Mouse (Mus musculus): ENCODE measurements at regions not wholly inside any gene's neighbourhood (a gene's known extent, or its start where the extent isn't known, plus 50 kb on each side); places are given as distances from the start of the nearest gene placed in this dataset.

DNA sequence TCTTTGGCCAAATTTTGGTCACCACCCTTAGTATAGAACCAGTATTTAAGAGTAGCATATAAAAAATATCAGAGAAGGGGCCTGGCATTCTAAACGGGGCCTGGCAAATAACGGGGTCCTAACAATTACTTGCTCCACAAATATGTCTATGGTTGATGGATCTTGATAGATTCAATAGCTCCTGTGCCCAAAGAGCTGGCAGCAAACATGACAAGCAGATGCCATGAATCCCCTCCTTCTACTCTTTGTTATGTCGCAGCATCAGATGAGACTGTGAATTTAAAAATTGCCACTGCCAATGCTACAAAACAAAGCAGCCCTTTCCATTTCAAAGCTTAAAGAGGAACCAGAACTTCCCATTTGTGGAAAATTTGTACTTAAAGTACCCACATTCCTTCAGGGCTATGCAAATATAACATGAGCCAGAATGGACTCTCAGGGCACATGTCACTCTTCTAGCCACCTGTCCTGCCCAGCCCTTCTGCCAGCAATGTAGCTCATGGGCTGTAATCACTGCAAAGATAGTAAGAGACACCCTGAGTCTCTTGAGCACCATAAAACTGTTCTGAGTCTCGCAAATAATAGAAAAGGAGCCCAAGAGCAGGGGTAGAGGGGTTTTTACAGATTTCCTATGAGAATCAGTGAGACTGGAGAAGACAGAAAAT, 342.4 kb upstream of the Kirrel3 start:
- DNase-seq (ENCODE audit: low spot score), result no peak

- DNase-seq (ENCODE audit: low spot score), result no peak
Measured at GRCm38 (mm10) chr9:34155240-34156019, 330.3 kb upstream of the Kirrel3 start.

- no peak for DNase-seq (ENCODE audit: low spot score)
Measured at GRCm38 (mm10) chr9:34156581-34156980, 329.1 kb upstream of the Kirrel3 start.

DNA sequence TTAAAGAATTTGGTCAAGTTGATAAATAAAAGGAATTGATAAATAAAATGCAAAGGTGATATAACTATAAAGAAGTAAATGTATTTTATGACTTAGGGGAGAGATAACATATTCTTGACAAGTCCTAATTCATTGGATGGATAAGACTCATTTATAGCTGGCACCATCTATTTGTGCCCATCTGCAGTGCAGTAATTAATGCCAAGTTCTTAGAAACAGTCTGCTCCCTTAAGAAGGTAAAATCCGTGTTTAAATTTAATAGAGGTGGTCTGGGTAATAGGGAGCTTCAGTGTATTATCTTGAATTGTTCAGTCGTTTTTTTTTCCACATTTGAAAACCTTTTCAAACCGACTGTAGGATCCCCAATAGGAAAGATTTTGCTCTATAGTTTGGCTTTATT, 324.6 kb upstream of the Kirrel3 start:
- no peak for DNase-seq (ENCODE audit: low spot score)

DNA sequence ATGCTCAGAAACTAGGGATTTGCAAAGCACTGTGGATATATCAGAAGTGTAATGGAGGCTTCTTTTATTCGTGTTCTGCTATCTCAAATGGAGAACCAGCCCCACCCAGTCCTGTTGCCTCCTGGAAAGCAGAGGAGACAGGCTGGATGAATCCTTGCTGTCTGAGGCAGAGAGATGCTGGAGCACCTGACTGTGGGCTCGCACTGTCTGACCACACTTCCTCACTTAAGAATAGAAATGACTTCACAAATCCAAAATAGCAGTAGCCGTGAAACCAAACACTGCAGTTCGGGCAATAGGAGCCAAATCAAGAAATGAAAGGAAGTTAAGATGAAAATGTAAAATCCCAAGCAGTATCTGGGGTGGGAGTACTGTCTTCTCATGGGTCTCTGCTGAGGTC, 299.4 kb upstream of the Kirrel3 start:
- DNase-seq (ENCODE audit: low spot score), result no peak

GRCm38 (mm10) chr9:34192542-34192941, 293.2 kb upstream of the Kirrel3 start:
- DNase-seq (ENCODE audit: low spot score), result no peak

DNA sequence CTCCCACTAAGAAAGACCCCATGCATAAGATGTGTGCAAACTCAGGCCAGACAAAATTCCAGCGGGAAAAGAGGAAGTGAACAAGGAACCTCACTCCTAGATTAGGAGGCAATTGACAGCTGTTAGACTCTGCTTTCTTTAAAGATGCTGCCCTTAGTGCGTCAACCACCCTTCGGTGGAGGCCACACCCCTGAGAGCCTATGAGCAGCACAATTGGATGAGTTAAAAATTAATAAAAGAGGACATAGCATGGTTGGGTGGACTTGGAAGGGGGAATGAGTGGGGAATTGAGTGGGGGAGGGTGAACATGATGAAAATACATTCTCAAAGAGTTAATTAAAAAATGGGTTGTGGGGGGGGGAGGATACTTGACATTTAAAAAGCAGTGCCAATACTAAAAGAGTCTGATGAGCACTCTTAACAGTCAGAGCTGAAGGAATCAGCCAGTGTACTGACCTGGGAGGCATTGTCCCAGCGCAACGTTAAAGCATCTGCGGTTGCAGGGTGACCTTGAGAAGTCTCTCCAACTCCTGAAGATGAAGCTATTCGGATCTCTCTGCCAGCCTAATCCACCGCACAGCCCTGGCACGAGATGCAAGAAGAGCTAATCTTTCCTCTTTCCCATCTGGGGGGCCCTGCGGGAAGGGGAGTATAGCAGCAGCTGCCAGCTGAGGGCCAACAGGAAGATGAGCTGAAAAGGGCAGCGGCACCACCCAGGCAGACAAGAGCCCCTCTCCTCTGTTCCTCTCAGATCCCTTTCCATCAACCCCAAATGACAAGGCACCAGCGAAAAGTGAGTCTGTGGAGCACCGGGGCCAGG, 283.4 kb upstream of the Kirrel3 start:
- peak; percentile 4 for DNase-seq (ENCODE audit: low spot score)

GRCm38 (mm10) chr9:34202942-34203551, 282.6 kb upstream of the Kirrel3 start:
- no peak for DNase-seq (ENCODE audit: low spot score)

DNA sequence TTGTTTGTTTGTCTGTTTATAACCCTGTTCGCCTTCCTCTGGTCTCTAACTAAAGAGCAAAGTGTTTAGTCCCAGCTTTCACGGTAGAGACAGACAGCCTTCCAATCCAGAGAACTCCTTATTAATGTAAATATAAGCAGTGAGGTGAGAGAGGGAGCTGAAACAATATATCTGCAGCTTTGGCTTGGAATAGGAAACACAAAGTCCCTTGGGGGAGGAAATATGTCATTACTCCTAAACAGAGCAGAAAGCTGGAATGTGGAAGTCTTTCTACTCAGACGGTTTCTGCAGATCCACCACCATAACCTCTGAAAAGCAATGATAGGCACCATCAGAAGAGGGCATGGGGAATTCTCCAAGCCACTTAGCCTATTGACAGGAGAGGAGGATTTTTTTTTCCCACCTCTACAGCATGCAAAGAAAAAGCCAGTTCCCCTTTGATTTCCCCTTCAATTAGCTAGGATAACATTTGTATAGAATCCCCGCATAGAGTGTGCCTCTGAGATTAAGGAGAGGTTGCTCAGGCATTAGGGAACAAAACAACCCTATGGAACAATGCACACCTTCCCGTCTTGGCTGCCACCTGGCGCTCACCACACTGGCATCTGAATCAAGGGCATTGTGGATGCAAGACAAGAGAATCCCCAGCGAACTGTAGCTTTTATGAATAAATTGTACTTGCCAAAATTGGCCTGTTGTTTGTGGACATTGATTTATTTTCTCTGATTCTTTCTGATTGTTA, 281.9 kb upstream of the Kirrel3 start:
- DNase-seq (ENCODE audit: low spot score), result no peak

- no peak for DNase-seq (ENCODE audit: low spot score)
Measured at GRCm38 (mm10) chr9:34204479-34204878, 281.2 kb upstream of the Kirrel3 start.

GRCm38 (mm10) chr9:34231561-34231960, 254.1 kb upstream of the Kirrel3 start:
- DNase-seq (ENCODE audit: low spot score), result no peak

DNA sequence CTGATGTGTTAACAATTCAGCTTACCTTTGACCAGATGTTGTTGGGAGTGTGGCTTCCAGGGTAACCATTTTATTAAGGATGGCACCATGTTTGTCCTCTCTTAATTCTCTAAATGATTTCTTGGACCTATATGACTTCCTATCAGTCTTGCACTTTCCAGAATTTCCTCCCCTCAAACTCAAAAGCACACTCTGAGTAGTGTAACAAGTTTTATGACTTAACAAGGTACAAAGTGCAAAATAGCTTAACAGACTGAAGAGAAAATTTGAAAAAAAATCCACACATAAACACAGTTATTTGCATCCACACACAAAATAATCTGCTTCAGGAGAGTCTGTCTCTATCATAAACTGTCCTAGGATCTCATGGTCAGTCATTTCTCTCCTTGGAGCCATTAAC, 251.0 kb upstream of the Kirrel3 start:
- DNase-seq (ENCODE audit: low spot score), result no peak

DNA sequence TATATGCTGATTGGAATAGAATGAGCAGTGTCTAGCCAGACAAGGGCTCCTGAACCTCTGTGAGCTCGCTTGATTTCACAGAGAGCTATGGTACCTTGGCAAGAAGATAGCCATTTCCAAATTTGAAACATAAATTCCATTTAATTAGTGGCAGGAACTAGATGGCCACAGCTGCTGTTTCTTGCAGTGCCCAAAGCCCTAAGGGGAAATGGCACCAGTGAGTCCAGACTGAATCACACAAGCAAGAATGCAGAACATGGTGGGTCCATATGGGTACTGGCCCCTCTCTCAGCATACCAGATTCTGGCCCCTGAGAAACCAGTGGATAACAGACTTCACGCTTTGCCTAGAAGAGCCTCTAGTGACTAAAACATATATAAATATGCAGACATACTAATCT, 246.2 kb upstream of the Kirrel3 start:
- no peak for DNase-seq (ENCODE audit: low spot score)

- DNase-seq (ENCODE audit: low spot score), result no peak
Measured at GRCm38 (mm10) chr9:34243674-34244073, 242.0 kb upstream of the Kirrel3 start.

DNA sequence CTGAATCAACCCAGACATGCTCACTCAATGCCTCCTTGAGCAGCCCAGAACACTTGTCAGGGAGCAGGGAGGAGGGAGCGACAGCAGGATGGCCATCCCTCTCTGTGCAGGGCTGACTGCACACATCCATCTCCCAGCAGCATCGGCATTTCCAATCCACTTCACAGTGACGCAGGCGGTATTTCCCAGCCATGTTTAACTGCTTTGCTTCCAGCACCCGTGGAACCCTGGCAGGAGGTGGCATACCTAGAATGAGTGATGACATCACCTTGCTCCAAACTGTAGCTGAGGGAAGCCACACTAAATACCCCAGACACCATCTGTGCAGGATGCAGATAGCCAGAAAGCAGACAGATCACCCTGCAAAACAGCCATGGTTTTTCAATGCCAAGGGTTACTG, 241.1 kb upstream of the Kirrel3 start:
- no peak for DNase-seq (ENCODE audit: low spot score)

GRCm38 (mm10) chr9:34252796-34253195, 232.9 kb upstream of the Kirrel3 start:
- DNase-seq (ENCODE audit: low spot score), result no peak

GRCm38 (mm10) chr9:34258492-34258891, 227.2 kb upstream of the Kirrel3 start:
- no peak for DNase-seq (ENCODE audit: low spot score)

DNA sequence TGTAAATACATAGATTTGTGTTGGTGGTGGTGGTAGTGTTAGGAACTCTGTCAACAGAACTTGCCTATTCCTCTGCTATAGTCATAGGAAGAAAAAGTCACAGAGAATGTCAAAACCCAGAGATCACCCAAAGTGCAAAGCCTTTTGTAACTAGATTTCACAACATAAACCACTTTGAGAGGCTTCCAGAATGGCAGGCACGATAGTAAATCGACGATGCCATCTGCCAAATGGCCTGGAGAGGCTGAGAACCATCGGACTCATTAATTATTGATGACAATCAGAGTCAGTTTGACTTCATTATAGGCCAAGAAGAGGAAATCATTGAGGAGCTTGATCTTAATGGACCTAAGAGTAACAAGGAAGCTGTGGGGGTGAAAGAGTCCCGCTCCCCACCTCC, 207.6 kb upstream of the Kirrel3 start:
- no peak for DNase-seq (ENCODE audit: low spot score)

GRCm38 (mm10) chr9:34279386-34279785, 206.3 kb upstream of the Kirrel3 start:
- no peak for DNase-seq (ENCODE audit: low spot score)

DNA sequence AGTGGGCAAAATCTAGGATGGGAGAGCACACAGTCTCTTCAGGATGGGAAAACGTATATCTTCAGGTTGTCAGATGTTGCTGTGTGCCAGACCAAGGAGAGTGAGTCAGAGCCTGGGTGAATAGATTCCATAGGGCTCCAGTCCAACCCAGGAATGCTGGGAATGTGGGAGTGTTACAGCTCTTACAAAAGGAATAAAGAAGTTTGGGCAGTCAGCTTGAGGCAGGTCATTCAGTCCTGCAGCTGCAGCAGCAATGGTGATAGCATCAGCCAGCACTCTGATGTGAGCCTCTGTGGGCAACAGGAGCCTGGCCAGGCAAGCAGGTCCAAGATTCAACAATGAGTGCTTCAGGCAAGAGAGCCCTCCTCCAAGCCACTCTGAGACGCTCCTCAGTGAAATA, 205.8 kb upstream of the Kirrel3 start:
- DNase-seq (ENCODE audit: low spot score), result peak; percentile 9

GRCm38 (mm10) chr9:34280311-34281208, 205.1 kb upstream of the Kirrel3 start:
- no peak for DNase-seq (ENCODE audit: low spot score)

Data from ovary, postnatal 36 days (tissue).